Mouse (Mus musculus) embryonic facial prominence, embryonic 10.5 days (tissue): Measurements from ENCODE around the gene Pld4. TPM values are rescaled to one million over a fixed set of nuclear protein-coding genes. Genes with fewer than 3 reads are reported as not detected.
A peak's percentile ranks its signal among the peaks of the same experiment; 100 is the strongest.
"Not testable (repeated sequence)": the region's sequence is repeated elsewhere in the genome, so short reads cannot be mapped to it uniquely, and the experiment has no call there.

ENCODE experiments used
- DNase-seq: peaks from one replicate; pipeline ENCODE4 v3.0.0-alpha.2; 2017; ENCODE audit warnings: low spot score
- H3K27ac ChIP-seq: fragments of 300-500 bp; sonication (generic); replicated peaks from 2 replicates; pipeline ENCODE4 v1.5.1; 2016; ENCODE audit warnings: mild to moderate bottlenecking
- H3K27me3 ChIP-seq: fragments of 300-500 bp; sonication (generic); replicated peaks from 2 replicates; pipeline ENCODE4 v1.6.1; 2016; ENCODE audit warnings: low read depth, mild to moderate bottlenecking; ENCODE audit not compliant: poor library complexity, severe bottlenecking
- H3K36me3 ChIP-seq: fragments of 300-500 bp; sonication (generic); replicated peaks from 2 replicates; pipeline ENCODE4 v1.6.1; 2016; ENCODE audit warnings: mild to moderate bottlenecking, moderate library complexity
- H3K4me1 ChIP-seq: fragments of 300-500 bp; sonication (generic); 2 replicates; pipeline ENCODE4 v1.6.1; 2016
- H3K4me3 ChIP-seq: fragments of 300-500 bp; sonication (generic); 2 replicates; pipeline ENCODE4 v1.5.1; 2016; ENCODE audit warnings: mild to moderate bottlenecking, moderate library complexity
- H3K9me3 ChIP-seq: fragments of 300-500 bp; sonication (generic); 2 replicates; pipeline ENCODE4 v1.6.1; 2016; ENCODE audit warnings: mild to moderate bottlenecking
- WGBS: fragments of 180-500 bp; shearing (Covaris S2); methylation state at CpG from one replicate; pipeline ENCODE4 v1.1.7; 2016; 5-methylcytosine and 5-hydroxymethylcytosine counted together
- microRNA-seq: library from miRNA; unstranded; fragments of <30 nt; microRNA quantifications from one replicate; pipeline ENCODE4, GENCODE M21; 2017
- polyA plus RNA-seq: library from polyadenylated mRNA; unstranded; fragments of >200 nt; fragmentation: Nextera tagmentation; extraction: Ambion mirVana; gene quantifications from 2 replicates; pipeline ENCODE4 v1.2.1, GENCODE M21; 2016

Gene Pld4
- polyA plus RNA-seq, 1 experiment from 2014 or later = 4.6 TPM

- H3K36me3 ChIP-seq = peaks cover 74% of the 10 kb centered on the region
- no peaks in the 10 kb centered on the region for H3K9me3 ChIP-seq
- H3K27ac ChIP-seq = no peak overlapping the region
- H3K4me1 ChIP-seq = peaks cover 32% of the 10 kb centered on the region
- no peak for DNase-seq
- peaks cover 16% of the 10 kb centered on the region for H3K27me3 ChIP-seq
- H3K4me3 ChIP-seq = no peak overlapping the region
- 87% methylated on average over 7 of the region's 7 CpGs for WGBS
These were observed 52.9 kb downstream of the Pld4 start for GRCm38 (mm10) chr12:112813370-112813769.

- 75% methylated on average over 14 of the region's 14 CpGs for WGBS
- H3K4me1 ChIP-seq = peaks cover 17% of the 10 kb centered on the region
- H3K27me3 ChIP-seq = peaks cover 13% of the 10 kb centered on the region
- no peak overlapping the region; the same call in 1 of the 2 replicates for H3K27ac ChIP-seq
- peaks cover 89% of the 10 kb centered on the region for H3K36me3 ChIP-seq
- H3K9me3 ChIP-seq = no peaks in the 10 kb centered on the region
- DNase-seq = no peak
- H3K4me3 ChIP-seq = no peak overlapping the region
These were observed 54.4 kb downstream of the Pld4 start for GRCm38 (mm10) chr12:112814682-112815470.

GRCm38 (mm10) chr12:112816294-112816693 is 55.8 kb downstream of the Pld4 start:
- 60% methylated on average over 4 of the region's 4 CpGs for WGBS
- Histone ChIP-seq H3K27me3 (no peaks in the 10 kb centered on the region), H3K4me1 (peaks cover 8% of the 10 kb centered on the region; the same call in 1 of the 2 replicates), H3K4me3 (no peak overlapping the region), H3K36me3 (peaks cover 99% of the 10 kb centered on the region), H3K27ac (no peak overlapping the region), H3K9me3 (no peaks in the 10 kb centered on the region)
- peak; percentile 45 for DNase-seq

DNA sequence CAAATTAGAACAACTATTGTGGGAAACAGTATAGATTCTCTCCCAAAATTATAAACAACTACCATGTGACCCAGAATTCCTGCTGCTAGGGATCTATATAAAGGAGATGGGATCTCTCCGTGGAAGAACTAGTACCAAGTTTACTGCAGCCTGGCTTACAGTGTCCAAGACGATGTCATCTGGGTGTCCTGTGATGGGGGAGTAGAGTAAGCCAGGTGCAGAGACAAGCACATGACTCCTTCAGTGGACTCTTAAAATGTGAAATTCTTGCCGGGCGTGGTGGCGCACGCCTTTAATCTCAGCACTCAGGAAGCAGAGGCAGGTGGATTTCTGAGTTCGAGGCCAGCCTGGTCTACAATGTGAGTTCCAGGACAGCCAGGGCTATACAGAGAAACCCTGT is 56.4 kb downstream of the Pld4 start:
- Histone ChIP-seq H3K36me3 (peaks cover 99% of the 10 kb centered on the region), H3K4me1 (peaks cover 11% of the 10 kb centered on the region)
- not testable (repeated sequence) for DNase-seq, H3K9me3 ChIP-seq, H3K4me3 ChIP-seq, H3K27ac ChIP-seq, H3K27me3 ChIP-seq
- WGBS = 88% methylated on average over 7 of the region's 7 CpGs

Small RNAs within 50 kb of the gene (microRNA-seq; reads per million reads assigned to microRNA genes)
- gene Mir6940 = not detected

Other genes with a start within 250 kb of the Pld4 start
- 1.5 and 1.6 TPM in 2 replicates for gene Tmem179, start 243.9 kb upstream of the Pld4 start, polyA plus RNA-seq
- gene Inf2, start 171.9 kb upstream of the Pld4 start, polyA plus RNA-seq = 1.5 and 1.7 TPM in 2 replicates
- gene Adssl1, start 140.6 kb upstream of the Pld4 start, polyA plus RNA-seq = 4.0 and 4.3 TPM in 2 replicates
- gene Siva1, start 116.0 kb upstream of the Pld4 start, polyA plus RNA-seq = 332 TPM in 2 replicates
- gene Akt1, start 85.8 kb upstream of the Pld4 start, polyA plus RNA-seq = 47.0 and 53.4 TPM in 2 replicates
- gene Zbtb42, start 81.8 kb upstream of the Pld4 start, polyA plus RNA-seq = 4.3 and 4.5 TPM in 2 replicates
- gene Cep170b, start 40.2 kb upstream of the Pld4 start, polyA plus RNA-seq = 9.7 and 10.6 TPM in 2 replicates
- gene Ahnak2, start 42.0 kb downstream of the Pld4 start, polyA plus RNA-seq = 0.04 and 0.20 TPM in 2 replicates
- gene Clba1, start 48.3 kb downstream of the Pld4 start, polyA plus RNA-seq = 9.3 and 10.1 TPM in 2 replicates
- 180 and 183 TPM in 2 replicates for gene Cdca4, start 68.8 kb downstream of the Pld4 start, polyA plus RNA-seq
- gene Gpr132, start 107.6 kb downstream of the Pld4 start, polyA plus RNA-seq = 0.30 TPM in 1 of 2 replicates, not detected in the other
- gene Jag2, start 169.1 kb downstream of the Pld4 start, polyA plus RNA-seq = 4.8 and 5.3 TPM in 2 replicates
- gene Nudt14, start 181.5 kb downstream of the Pld4 start, polyA plus RNA-seq = 78.1 and 83.8 TPM in 2 replicates
- gene Btbd6, start 215.8 kb downstream of the Pld4 start, polyA plus RNA-seq = 22.3 and 23.0 TPM in 2 replicates
- 59.8 and 60.9 TPM in 2 replicates for gene Brf1, start 240.0 kb downstream of the Pld4 start, polyA plus RNA-seq